In genomic region chr11:70657573-70657972, GRCm38 (mm10) we compare ENCODE assay signal across 1 mouse cellular context.
TF ChIP-seq lines count a peak whose summit lies in the region.

No protein-coding gene starts in this region.

TF ChIP-seq in CH12.LX, 34 proteins besides CTCF, POLR2A, EP300 and RAD21 (continued from another document):
- TF ChIP-seq ELF1 (IDR thresholded peaks at IDR 0.05; ENCODE audit: low read depth, low read length) (no peak), KAT2A (IDR thresholded peaks at IDR 0.05; ENCODE audit: insufficient replicate concordance, low read length) (no peak), TCF12 (IDR thresholded peaks at IDR 0.05; ENCODE audit: low read depth, low read length) (no peak), ZNF384 (IDR thresholded peaks at IDR 0.05; ENCODE audit: low read depth, low read length) (no peak), NRF1 (IDR thresholded peaks at IDR 0.05; ENCODE audit: low read depth, low read length) (no peak), IRF4 (IDR thresholded peaks at IDR 0.05; ENCODE audit: low read depth, low read length) (no peak), MEF2A (IDR thresholded peaks at IDR 0.05; ENCODE audit: borderline replicate concordance, low read depth, low read length) (no peak), MAX (IDR thresholded peaks at IDR 0.05; ENCODE audit: low read length) (no peak), MYC (IDR thresholded peaks at IDR 0.05; ENCODE audit: low read depth, low read length) (no peak), CHD2 (IDR thresholded peaks at IDR 0.05; ENCODE audit: low read length) (no peak), PAX5 (IDR thresholded peaks at IDR 0.05; ENCODE audit: low read length) (no peak), ZC3H11A (IDR thresholded peaks at IDR 0.05; ENCODE audit: low read depth, low read length) (no peak), E2F4 (IDR thresholded peaks at IDR 0.05; ENCODE audit: insufficient replicate concordance, low read depth, low read length) (no peak), RCOR1 (conservative IDR thresholded peaks at IDR 0.05; ENCODE audit: low read depth, low read length) (no peak), CHD1 (IDR thresholded peaks at IDR 0.05; ENCODE audit: low read depth, low read length) (no peak)
